Mouse (Mus musculus) heart, embryonic 16.5 days (tissue): ENCODE data around the gene Psen1. TPM values are rescaled to one million over a fixed set of nuclear protein-coding genes. Genes with fewer than 3 reads are reported as not detected.

Source experiments
- ATAC-seq: fragments of 200-750 bp; cut with Nextera tagmentation; replicated peaks from 2 replicates; pipeline ENCODE4 v1.8.0; 2017; ENCODE audit warnings: moderate number of reproducible peaks; ENCODE audit not compliant: insufficient read depth, low FRiP score; ENCODE audit errors: extremely low read depth
- H3K27ac ChIP-seq: fragments of 300-500 bp; sonication (generic); 2 replicates; pipeline ENCODE4 v1.5.1; 2014; ENCODE audit warnings: mild to moderate bottlenecking, low read length, control low read depth, moderate library complexity
- H3K27me3 ChIP-seq: fragments of 300-500 bp; sonication (generic); 2 replicates; pipeline ENCODE4 v1.6.1; 2014; ENCODE audit warnings: low read length, mixed read lengths; ENCODE audit not compliant: control insufficient read depth, insufficient read depth
- H3K36me3 ChIP-seq: fragments of 300-500 bp; sonication (generic); 2 replicates; pipeline ENCODE4 v1.6.1; 2014; ENCODE audit not compliant: control insufficient read depth, insufficient read depth
- H3K4me1 ChIP-seq: fragments of 300-500 bp; sonication (generic); 2 replicates; pipeline ENCODE4 v1.6.1; 2014; ENCODE audit warnings: low read length, mixed read lengths; ENCODE audit not compliant: control insufficient read depth, insufficient read depth
- H3K4me2 ChIP-seq: fragments of 300-500 bp; sonication (generic); 2 replicates; pipeline ENCODE4 v1.6.1; 2014; ENCODE audit warnings: low read depth, mild to moderate bottlenecking, control low read depth, low read length
- H3K4me3 ChIP-seq: fragments of 300-500 bp; sonication (generic); 2 replicates; pipeline ENCODE4 v1.5.1; 2014; ENCODE audit warnings: mild to moderate bottlenecking, control low read depth, low read length
- H3K9ac ChIP-seq: fragments of 300-500 bp; sonication (generic); 2 replicates; pipeline ENCODE4 v1.6.1; 2014; ENCODE audit warnings: low read length, control low read depth
- H3K9me3 ChIP-seq: fragments of 300-500 bp; sonication (generic); replicated peaks from 2 replicates; pipeline ENCODE4 v1.6.1; 2016; ENCODE audit warnings: low read length; ENCODE audit not compliant: control insufficient read depth
- WGBS: fragments of 180-500 bp; shearing (Covaris S2); extraction: QIAGEN DNeasy Blood & Tissue Kit; methylation state at CpG from one replicate; pipeline ENCODE4 v1.1.7; 2014; 5-methylcytosine and 5-hydroxymethylcytosine counted together
- polyA plus RNA-seq: library from polyadenylated mRNA; unstranded; fragments of >200 nt; fragmentation: Nextera tagmentation; extraction: Ambion mirVana; gene quantifications from 2 replicates; pipeline ENCODE4 v1.2.1, GENCODE M21; 2015

Psen1 gene
- polyA plus RNA-seq, 1 experiment from 2014 or later = 49.4 TPM

DNA sequence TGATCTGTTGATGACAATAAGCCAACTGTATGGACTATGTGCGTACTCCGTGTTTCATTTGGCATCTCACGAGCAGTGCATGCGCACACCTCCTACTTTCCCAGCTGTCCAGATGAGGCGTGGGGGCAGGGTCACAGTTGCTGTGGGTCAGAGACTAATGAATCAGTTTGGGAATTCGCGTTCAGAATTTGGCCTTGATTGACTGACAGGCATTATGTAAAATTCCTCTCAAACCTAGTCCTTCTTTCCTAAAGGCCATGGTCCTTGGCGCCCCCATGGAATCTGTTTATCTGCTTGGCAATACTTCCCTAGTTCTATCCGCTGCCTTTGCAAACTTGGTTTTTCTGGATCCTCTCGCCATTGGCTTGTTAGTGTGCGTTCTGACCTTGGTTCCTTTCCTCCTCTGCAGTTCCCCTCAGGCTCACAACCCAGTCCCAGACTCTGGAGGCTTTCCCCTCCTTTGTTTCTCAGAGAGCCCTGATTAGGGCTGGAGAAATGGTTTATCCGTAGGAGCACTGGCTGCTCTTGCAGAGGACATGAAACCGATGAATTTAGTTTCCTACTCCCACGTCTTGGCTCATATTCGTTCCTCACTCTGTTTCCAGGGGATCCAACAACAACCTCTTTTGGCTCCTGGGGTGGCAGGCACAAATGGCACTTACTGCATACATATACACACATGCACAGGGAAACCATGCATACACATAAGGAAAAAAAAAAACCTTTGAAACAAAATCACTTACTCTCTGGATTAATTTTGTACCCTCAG, 28.6 kb downstream of the Psen1 start:
- no peak overlapping the region for H3K4me3 ChIP-seq
- H3K4me2 ChIP-seq = no peak overlapping the region
- WGBS = 86% methylated on average over 15 of the region's 15 CpGs
- H3K27me3 ChIP-seq = no peaks in the 10 kb centered on the region
- peak overlapping the region; percentile 15; the same call in 1 of the 2 replicates for H3K27ac ChIP-seq
- no peak for ATAC-seq
- H3K9me3 ChIP-seq = no peaks in the 10 kb centered on the region
- H3K4me1 ChIP-seq = no peaks in the 10 kb centered on the region
- H3K9ac ChIP-seq = no peak overlapping the region
- peaks cover 28% of the 10 kb centered on the region for H3K36me3 ChIP-seq

DNA sequence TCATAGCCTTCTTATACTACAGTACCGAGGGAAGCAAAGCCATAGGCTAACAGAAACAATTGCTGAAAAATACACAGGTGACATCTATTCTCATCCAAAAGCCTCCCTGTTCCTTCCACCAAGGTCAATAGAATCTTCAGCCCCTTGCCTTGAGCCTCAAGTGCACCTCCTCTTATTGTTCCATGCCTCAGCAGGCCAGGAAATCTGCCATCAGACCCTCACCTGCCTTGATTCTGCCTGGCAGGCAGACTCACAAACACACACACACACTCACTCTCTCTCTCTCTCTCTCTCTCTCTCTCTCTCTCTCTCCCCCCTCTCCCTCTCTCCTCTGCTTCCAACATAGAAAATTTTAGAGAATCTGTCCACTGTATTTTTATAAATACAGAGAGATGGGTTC, 31.5 kb downstream of the Psen1 start:
- H3K9ac ChIP-seq = no peak overlapping the region
- WGBS = 88% methylated on average over 1 of the region's 1 CpGs
- no peak for ATAC-seq
- H3K4me2 ChIP-seq = no peak overlapping the region
- no peaks in the 10 kb centered on the region for H3K27me3 ChIP-seq
- H3K27ac ChIP-seq = no peak overlapping the region
- H3K4me3 ChIP-seq = no peak overlapping the region
- H3K4me1 ChIP-seq = no peaks in the 10 kb centered on the region
- peaks cover 22% of the 10 kb centered on the region for H3K36me3 ChIP-seq
- no peaks in the 10 kb centered on the region for H3K9me3 ChIP-seq

DNA sequence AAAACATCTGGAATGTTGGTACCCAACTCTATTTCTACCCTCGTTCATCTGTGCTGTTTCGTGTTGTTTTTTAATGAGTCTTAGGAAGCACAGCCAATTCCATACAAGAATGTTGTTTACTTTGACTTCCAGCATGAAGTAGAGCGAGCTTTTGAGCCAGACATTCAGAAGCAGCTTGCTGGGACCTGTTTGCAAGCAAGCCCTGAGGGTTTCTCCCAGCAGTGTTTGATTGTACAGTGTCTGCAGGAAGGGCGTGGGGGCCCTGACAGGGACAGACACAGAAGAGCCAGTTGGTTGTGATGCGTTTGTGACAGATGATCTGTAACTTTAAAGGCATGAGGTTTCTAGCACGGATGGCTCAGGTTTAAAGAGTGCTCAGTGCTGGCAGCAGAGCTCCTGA, 33.3 kb downstream of the Psen1 start:
- H3K27me3 ChIP-seq = no peaks in the 10 kb centered on the region
- WGBS = 60% methylated on average over 6 of the region's 6 CpGs
- H3K4me2 ChIP-seq = no peak overlapping the region
- H3K4me1 ChIP-seq = peaks cover 4% of the 10 kb centered on the region; the same call in 1 of the 2 replicates
- peak; percentile 55; the same call in 1 of the 2 replicates for ATAC-seq
- H3K27ac ChIP-seq = no peak overlapping the region; the same call in 1 of the 2 replicates
- H3K9ac ChIP-seq = no peak overlapping the region
- no peak overlapping the region for H3K4me3 ChIP-seq
- H3K9me3 ChIP-seq = no peaks in the 10 kb centered on the region
- H3K36me3 ChIP-seq = peaks cover 38% of the 10 kb centered on the region

DNA sequence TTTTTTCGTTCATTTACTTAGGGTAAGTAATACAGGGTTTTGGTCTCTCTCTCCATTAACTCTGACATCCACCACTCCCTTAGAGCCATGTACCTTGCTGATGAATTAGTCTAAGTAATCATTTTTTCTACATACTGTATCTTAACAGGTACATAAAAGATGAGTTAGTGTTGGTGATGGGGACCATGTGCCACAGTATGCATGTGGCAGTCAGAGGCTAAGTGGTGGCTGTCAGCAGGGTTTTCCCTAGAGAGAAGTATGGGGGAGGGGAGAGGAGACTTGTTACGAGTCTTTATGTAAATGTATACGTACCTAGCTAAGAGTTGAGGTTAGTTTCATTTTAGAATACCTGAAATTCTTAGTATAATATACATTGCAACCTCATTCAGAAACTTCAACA, 35.1 kb downstream of the Psen1 start:
- WGBS = 75% methylated on average over 3 of the region's 3 CpGs
- no peak overlapping the region for H3K4me3 ChIP-seq
- ATAC-seq = no peak
- H3K27ac ChIP-seq = no peak overlapping the region
- H3K27me3 ChIP-seq = no peaks in the 10 kb centered on the region
- no peak overlapping the region for H3K9ac ChIP-seq
- H3K4me1 ChIP-seq = peaks cover 4% of the 10 kb centered on the region; the same call in 1 of the 2 replicates
- peaks cover 36% of the 10 kb centered on the region for H3K36me3 ChIP-seq
- no peak overlapping the region for H3K4me2 ChIP-seq
- no peaks in the 10 kb centered on the region for H3K9me3 ChIP-seq

DNA sequence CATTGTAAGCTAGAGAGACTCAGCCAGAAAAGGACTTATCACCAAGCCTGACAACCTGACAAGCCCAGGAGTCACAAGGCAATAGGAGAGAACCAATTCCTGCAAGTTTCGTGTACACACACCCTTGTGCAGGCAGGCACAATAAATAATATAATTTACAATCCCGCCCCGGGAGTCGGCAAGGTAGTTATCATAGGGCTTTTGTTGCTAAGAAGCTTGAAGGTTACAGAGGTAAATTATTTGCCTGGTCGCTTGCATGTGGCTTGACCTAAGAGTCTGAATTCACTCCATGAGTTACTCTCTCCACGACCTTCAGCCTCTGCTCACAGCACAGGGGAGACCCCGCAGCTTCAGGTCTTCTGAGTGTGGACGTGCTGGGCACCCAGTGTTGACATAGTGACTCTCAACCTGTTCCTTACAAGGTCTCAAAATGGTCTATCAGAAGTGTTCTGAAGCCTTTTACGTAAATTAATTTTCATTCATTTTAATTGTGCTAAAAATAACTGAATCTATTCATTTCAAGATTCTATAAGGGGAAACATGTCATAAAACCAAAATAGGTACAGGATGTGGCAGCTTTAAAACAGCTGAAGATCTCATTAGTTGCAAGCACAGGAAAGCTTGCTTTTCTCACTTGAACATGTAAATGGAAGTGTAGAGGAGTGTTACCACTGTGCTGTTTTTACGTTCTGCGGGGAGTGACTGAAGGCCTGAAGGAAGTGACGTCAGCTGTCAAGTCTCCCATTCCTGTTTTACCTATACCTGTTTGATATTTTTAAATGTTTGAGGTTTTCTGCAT, 38.8 kb downstream of the Psen1 start:
- ATAC-seq = no peak

DNA sequence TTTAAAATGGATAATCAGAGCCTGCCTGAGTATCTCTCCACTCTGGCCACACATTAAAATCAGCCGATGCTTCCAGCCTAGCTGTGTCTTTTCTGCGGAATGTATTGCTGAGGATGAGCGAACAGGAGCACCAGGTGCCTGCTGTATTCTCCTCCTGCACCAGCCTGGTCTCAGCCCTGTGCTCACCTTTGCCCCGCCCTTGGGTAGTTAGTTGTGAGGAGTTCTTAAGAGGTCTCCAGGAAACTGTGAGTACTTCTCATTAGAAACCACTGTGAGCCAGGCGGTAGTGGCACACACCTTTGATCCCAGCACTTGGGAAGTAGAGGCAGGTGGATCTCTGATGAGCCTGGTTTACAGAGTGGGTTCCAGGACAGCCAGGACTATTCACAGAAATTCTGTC, 44.3 kb downstream of the Psen1 start:
- H3K9me3 ChIP-seq = no peaks in the 10 kb centered on the region
- H3K36me3 ChIP-seq = peaks cover 50% of the 10 kb centered on the region
- no peaks in the 10 kb centered on the region for H3K4me1 ChIP-seq
- ATAC-seq = no peak
- no peak overlapping the region for H3K27ac ChIP-seq
- no peak overlapping the region for H3K4me3 ChIP-seq
- 87% methylated on average over 5 of the region's 5 CpGs for WGBS
- no peak overlapping the region for H3K9ac ChIP-seq
- no peak overlapping the region for H3K4me2 ChIP-seq
- H3K27me3 ChIP-seq = no peaks in the 10 kb centered on the region

More for the DNA sequence above, 38.8 kb downstream of the Psen1 start:
- H3K27ac ChIP-seq = peak overlapping the region; percentile 55
- peaks cover 4% of the 10 kb centered on the region; the same call in 1 of the 2 replicates for H3K4me1 ChIP-seq
- H3K4me3 ChIP-seq = no peak overlapping the region
- no peaks in the 10 kb centered on the region for H3K9me3 ChIP-seq
- H3K27me3 ChIP-seq = no peaks in the 10 kb centered on the region
- WGBS = 81% methylated on average over 12 of the region's 12 CpGs
- H3K4me2 ChIP-seq = no peak overlapping the region
- H3K9ac ChIP-seq = no peak overlapping the region
- H3K36me3 ChIP-seq = peaks cover 58% of the 10 kb centered on the region

DNA sequence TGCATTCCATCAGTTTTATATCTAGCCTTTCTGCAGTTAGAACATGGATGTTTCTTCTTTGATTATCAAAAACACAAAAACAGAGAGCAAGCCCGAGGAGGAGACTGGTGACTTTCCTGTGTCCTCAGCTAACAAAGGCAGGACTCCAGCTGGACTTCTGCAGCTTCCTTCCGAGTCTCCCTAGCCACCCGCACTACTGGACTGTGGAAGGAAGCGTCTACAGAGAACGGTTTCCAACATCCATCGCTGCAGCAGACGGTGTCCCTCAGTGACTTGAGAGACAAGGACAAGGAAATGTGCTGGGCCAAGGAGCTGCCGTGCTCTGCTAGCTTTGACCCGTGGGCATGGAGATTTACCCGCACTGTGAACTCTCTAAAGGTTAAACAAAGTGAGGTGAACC, 46.1 kb downstream of the Psen1 start:
- no peak overlapping the region for H3K4me2 ChIP-seq
- peaks cover 41% of the 10 kb centered on the region for H3K36me3 ChIP-seq
- H3K9ac ChIP-seq = no peak overlapping the region
- no peaks in the 10 kb centered on the region for H3K27me3 ChIP-seq
- ATAC-seq = no peak
- 83% methylated on average over 10 of the region's 10 CpGs for WGBS
- H3K9me3 ChIP-seq = no peaks in the 10 kb centered on the region
- no peaks in the 10 kb centered on the region for H3K4me1 ChIP-seq
- H3K4me3 ChIP-seq = no peak overlapping the region
- H3K27ac ChIP-seq = no peak overlapping the region

DNA sequence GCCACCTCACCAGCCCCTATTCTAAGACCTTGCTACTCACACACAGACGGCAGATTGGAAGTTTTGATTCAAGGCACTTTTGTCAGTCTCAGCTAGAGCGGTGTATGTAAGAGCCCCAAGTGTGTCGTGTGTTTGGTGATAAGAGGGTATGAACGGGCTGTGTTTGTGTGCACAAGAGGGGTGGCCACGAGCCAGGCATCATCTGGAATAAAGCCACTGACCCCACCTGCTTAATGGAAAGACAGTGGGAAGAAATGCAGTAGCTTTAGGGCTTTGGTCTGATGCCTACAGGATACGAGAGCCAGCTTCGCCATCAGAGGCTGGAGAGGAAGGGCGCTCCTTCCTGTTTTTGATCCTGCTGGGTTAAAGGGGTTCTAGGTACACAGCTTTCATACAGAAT, 48.3 kb downstream of the Psen1 start:
- Histone ChIP-seq H3K9me3 (peaks cover 3% of the 10 kb centered on the region), H3K4me3 (no peak overlapping the region), H3K4me1 (no peaks in the 10 kb centered on the region), H3K4me2 (no peak overlapping the region), H3K27me3 (no peaks in the 10 kb centered on the region), H3K27ac (no peak overlapping the region), H3K9ac (no peak overlapping the region), H3K36me3 (peaks cover 25% of the 10 kb centered on the region)
- WGBS = 47% methylated on average over 8 of the region's 8 CpGs
- ATAC-seq = no peak

DNA sequence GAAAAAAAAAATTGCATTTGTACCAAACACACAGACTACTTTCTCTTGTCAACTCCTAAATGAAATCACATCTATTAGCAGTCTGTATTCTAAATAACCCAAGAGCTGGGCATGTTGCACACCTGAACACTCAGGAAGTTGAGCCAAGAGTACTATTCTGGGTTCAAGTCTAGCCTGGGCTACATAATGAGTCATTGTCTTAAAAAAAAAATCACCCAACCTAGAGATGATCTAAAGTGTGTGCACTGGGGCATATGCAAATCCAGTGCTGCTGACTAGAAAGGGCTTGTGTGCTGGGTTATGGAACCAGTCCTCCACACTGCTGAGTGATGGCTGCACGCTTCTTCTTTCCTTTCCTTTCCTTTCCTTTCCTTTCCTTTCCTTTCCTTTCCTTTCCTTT, 50.7 kb downstream of the Psen1 start:
- Histone ChIP-seq H3K36me3 (peaks cover 8% of the 10 kb centered on the region; the same call in 1 of the 2 replicates), H3K27me3 (no peaks in the 10 kb centered on the region), H3K4me3 (no peak overlapping the region), H3K4me2 (no peak overlapping the region), H3K9me3 (peaks cover 3% of the 10 kb centered on the region), H3K27ac (no peak overlapping the region), H3K4me1 (no peaks in the 10 kb centered on the region), H3K9ac (no peak overlapping the region)
- no peak for ATAC-seq
- 88% methylated on average over 1 of the region's 1 CpGs for WGBS
